Mouse (Mus musculus) heart, adult 11 months (tissue): ENCODE measurements around the gene Olfr1491.

Source experiments
- DNase-seq: peaks from one replicate; pipeline ENCODE4 v3.0.0; 2022

Gene Olfr1491

GRCm38 (mm10) chr19:13696968-13697367 is at the start of gene Olfr1491:
Gene Olfr1491, plus strand, starts transcription at chr19:13697268.
- DNase-seq: no peak

GRCm38 (mm10) chr19:13650791-13651190 is 46.3 kb upstream of the Olfr1491 start, which contains the start of gene Olfr1490:
Gene Olfr1490, plus strand, starts transcription at chr19:13651091.
- DNase-seq: no peak

GRCm38 (mm10) chr19:13722978-13723377 is 25.9 kb downstream of the Olfr1491 start, which contains the start of gene Olfr1493-ps1:
Gene Olfr1493-ps1, plus strand, starts transcription at chr19:13723278.
- no peak for DNase-seq

- no peak for DNase-seq
These were observed 42.4 kb downstream of the Olfr1491 start, which contains the start of gene Olfr1494 for GRCm38 (mm10) chr19:13739428-13739827. Gene Olfr1494, plus strand, starts transcription at chr19:13739728.

GRCm38 (mm10) chr19:13749366-13749765 is 52.3 kb downstream of the Olfr1491 start:
- no peak for DNase-seq
